Mouse (Mus musculus): ENCODE results near the gene Polr2b. TPM values are rescaled to one million over a fixed set of nuclear protein-coding genes. Genes with fewer than 3 reads are reported as not detected.

Polr2b gene
- polyA plus RNA-seq, 1 experiment: 35.9 TPM

DNA sequence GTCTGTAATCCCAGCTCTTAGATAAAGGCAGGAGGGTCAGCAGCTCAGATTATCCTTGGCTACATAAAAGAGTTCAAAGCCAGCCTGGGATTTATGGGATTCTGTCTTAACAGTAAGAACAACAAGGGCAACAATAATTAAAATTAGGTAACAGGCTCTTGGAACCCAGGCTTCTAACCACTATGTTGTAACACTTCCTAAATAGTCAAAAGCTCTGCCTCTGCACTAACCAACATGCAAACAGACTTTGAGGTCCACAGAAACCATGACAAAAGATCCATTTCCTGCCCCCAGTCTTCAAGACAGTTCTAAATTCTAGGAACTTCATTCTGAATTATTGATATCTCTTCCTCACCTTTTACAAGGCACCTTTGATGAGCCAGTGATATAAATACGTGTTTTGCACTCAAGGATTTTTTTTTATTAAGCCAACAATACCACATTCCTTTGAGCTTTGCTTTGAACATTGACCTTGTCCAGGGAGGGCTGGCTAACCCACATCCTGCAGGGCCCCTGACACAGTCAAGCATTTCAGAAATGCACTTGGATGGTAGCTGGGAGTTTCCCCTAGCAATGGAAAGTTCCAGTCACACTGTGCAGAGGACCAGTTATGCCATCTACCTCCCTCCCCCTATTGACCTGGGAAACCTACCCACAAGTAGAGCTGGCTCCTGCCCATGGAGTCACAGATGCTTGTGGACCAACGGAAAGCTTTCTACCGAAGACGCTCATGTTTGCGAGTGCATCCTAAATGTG is 74.0 kb downstream of the Polr2b start:
- no peak for TF ChIP-seq CTCF (IDR thresholded peaks at IDR 0.05; ENCODE audit: low read depth, low read length)
- TF ChIP-seq POLR2A (IDR thresholded peaks at IDR 0.05; ENCODE audit: borderline replicate concordance, low read depth, low read length): no peak
- Histone ChIP-seq H3K4me3 (ENCODE audit: insufficient read depth, low read length) (no peak overlapping the region), H3K4me1 (ENCODE audit: control insufficient read depth, insufficient read depth, low read length) (peaks cover 28% of the 10 kb centered on the region), H3K27ac (ENCODE audit: insufficient read depth, low read depth, low read length) (no peak overlapping the region)

DNA sequence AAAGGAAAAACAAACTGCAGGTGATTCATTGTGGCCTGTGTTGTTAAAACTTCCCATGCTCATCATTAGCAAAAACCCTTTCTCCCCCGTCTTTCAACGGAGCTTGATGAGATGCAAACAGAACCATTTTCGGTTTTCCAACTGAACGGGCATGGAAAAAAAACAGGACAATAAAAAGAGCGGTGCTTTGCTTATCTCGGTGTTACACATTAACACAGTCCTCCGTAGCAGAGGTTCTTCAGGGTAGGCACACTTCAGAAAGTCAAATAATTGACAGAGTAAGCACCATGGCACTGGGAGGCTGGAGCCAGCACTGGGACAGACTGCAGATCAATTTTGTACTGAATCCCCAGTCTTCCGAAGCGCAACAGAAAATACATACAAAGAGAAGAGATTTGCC is 74.8 kb downstream of the Polr2b start:
- H3K4me3 ChIP-seq (ENCODE audit: insufficient read depth, low read length): no peak overlapping the region
- H3K4me1 ChIP-seq (ENCODE audit: control insufficient read depth, insufficient read depth, low read length): peaks cover 28% of the 10 kb centered on the region
- H3K27ac ChIP-seq (ENCODE audit: insufficient read depth, low read depth, low read length): no peak overlapping the region
- no peak for TF ChIP-seq POLR2A (IDR thresholded peaks at IDR 0.05; ENCODE audit: borderline replicate concordance, low read depth, low read length)
- TF ChIP-seq CTCF (IDR thresholded peaks at IDR 0.05; ENCODE audit: low read depth, low read length): no peak

DNA sequence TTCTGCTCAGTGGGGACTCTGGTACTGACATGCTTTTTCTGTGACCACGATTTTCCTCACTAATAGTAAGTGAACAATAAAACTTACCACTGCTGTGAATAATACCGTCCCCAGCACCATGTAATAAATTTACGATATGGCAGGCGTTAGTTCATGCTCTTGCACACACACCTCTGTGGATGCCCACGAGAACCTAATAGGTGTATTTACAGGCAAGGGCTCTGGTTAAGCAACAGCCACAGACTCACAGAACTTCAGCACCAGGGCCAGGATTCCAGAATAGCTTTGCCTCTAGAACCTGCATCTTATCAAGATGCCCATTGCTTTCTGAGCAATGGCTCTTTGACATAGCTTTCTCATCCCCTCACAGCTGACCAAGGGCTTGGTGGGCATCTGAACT is 75.3 kb downstream of the Polr2b start:
- Histone ChIP-seq H3K27ac (ENCODE audit: insufficient read depth, low read depth, low read length) (no peak overlapping the region), H3K4me1 (ENCODE audit: control insufficient read depth, insufficient read depth, low read length) (peaks cover 28% of the 10 kb centered on the region), H3K4me3 (ENCODE audit: insufficient read depth, low read length) (no peak overlapping the region)
- TF ChIP-seq POLR2A (IDR thresholded peaks at IDR 0.05; ENCODE audit: borderline replicate concordance, low read depth, low read length) (no peak), CTCF (IDR thresholded peaks at IDR 0.05; ENCODE audit: low read depth, low read length) (no peak)

DNA sequence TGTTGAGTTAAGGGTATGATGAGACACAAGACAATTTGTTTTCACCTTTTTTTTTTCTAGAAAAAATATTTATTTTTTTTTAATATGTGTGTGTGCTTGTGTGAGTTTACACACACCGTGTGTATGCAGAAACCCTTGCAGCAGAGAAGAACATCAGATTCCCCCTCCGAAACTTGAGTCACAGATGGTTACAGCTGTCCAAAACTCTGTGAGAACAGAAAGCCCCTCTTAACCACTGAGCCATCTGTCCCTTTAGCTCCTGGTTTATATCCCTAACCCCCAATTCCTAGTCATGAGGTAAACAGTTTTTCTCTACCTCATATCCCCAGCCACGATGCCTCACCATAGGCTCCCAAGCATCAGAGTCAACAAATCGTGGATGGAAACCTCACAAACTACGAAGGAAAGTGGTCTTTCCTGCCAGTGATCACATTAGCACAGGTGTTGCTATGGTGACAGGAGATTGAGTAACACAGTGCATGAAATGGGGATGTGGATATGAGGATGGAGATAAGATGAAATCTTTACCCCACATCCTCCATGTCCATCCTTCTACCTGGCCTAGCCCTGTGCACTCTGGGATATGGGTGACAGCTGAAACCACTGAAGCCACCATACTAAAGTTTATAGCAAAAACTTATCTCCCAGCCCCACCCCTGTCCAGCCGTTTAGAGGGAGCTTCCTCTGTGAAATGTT is 76.1 kb downstream of the Polr2b start:
- peaks cover 28% of the 10 kb centered on the region for H3K4me1 ChIP-seq (ENCODE audit: control insufficient read depth, insufficient read depth, low read length)
- no peak overlapping the region for H3K4me3 ChIP-seq (ENCODE audit: insufficient read depth, low read length)
- TF ChIP-seq POLR2A (IDR thresholded peaks at IDR 0.05; ENCODE audit: borderline replicate concordance, low read depth, low read length) (no peak), CTCF (IDR thresholded peaks at IDR 0.05; ENCODE audit: low read depth, low read length) (no peak)
- no peak overlapping the region for H3K27ac ChIP-seq (ENCODE audit: insufficient read depth, low read depth, low read length)

DNA sequence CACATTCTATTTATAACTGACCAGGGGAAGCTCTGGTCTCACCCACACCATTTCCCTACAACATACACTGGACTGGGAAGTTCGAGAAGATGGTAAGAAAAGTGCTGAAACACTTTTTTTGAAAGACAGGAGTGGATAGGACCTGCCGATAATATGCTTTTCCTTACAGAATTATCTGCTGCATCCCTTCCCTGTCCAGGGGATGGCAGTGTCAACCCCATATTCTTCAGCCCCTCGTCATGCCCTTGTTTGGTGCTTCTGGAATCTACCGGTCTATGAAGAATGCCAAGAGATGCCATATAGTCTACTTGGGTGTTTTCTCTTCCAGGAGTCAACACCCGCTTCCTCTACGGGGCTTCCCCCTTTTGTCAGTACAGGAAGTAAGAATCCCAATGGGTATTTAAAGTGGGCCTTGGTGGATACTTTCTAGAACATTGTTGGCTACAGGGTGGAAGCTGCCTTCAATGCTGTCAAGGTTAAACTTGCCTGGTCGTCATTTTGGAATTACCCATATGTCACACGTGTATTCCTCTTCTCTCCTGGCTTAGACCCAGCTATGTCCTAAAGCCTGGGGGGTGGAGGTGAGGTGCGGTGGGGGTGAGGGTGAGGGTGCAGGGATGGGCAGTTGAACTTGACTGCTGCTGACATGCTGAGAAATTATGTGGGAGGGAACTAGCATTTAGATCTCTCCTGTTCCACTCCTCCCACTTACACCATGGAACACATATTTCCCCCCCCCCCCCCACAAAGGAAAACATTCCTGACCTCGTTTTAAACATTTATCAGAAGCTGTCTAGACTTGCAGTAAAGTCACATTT is 76.9 kb downstream of the Polr2b start:
- Histone ChIP-seq H3K4me3 (ENCODE audit: insufficient read depth, low read length) (no peak overlapping the region), H3K27ac (ENCODE audit: insufficient read depth, low read depth, low read length) (no peak overlapping the region), H3K4me1 (ENCODE audit: control insufficient read depth, insufficient read depth, low read length) (peaks cover 28% of the 10 kb centered on the region)
- TF ChIP-seq POLR2A (IDR thresholded peaks at IDR 0.05; ENCODE audit: borderline replicate concordance, low read depth, low read length): no peak
- TF ChIP-seq CTCF (IDR thresholded peaks at IDR 0.05; ENCODE audit: low read depth, low read length): no peak

DNA sequence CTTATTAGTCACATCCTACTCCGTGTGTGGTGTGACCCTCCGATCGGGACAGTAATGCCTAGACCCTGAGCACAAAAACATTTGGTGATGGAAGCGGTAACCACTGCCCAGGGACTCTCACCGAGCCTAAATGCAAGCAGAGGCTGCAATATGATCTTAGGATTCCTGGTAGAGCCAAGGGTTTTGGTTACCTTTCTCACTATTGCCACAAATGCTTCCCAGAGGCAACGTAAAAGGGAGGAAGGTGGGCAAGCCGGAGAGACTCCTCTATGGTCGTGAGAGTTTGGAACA is 77.4 kb downstream of the Polr2b start:
- no peak overlapping the region for H3K27ac ChIP-seq (ENCODE audit: insufficient read depth, low read depth, low read length)
- H3K4me1 ChIP-seq (ENCODE audit: control insufficient read depth, insufficient read depth, low read length): peaks cover 28% of the 10 kb centered on the region
- TF ChIP-seq POLR2A (IDR thresholded peaks at IDR 0.05; ENCODE audit: borderline replicate concordance, low read depth, low read length) (no peak), CTCF (IDR thresholded peaks at IDR 0.05; ENCODE audit: low read depth, low read length) (no peak)
- H3K4me3 ChIP-seq (ENCODE audit: insufficient read depth, low read length): no peak overlapping the region

DNA sequence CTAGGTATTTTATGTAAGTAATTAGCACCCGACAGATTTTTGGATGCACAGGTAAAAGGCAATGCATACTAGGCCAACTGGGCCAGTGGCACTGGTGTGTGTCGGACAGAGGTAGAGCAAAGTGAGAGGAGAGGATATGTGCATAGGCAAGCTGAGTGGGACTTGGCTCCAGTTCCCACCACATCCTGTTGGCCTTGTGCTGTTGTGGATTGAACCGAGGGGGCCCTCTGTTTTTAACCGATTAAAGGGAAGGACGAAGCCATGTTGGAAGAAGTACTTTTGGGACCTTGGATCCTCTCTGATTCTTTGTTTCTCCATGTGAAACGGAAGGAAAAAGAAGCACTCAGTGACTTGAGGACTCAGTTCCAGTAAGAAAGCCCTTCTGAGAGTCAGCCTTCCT is 78.4 kb downstream of the Polr2b start:
- H3K4me3 ChIP-seq (ENCODE audit: insufficient read depth, low read length): no peak overlapping the region
- peaks cover 27% of the 10 kb centered on the region for H3K4me1 ChIP-seq (ENCODE audit: control insufficient read depth, insufficient read depth, low read length)
- no peak overlapping the region for H3K27ac ChIP-seq (ENCODE audit: insufficient read depth, low read depth, low read length)
- no peak for TF ChIP-seq POLR2A (IDR thresholded peaks at IDR 0.05; ENCODE audit: borderline replicate concordance, low read depth, low read length)

DNA sequence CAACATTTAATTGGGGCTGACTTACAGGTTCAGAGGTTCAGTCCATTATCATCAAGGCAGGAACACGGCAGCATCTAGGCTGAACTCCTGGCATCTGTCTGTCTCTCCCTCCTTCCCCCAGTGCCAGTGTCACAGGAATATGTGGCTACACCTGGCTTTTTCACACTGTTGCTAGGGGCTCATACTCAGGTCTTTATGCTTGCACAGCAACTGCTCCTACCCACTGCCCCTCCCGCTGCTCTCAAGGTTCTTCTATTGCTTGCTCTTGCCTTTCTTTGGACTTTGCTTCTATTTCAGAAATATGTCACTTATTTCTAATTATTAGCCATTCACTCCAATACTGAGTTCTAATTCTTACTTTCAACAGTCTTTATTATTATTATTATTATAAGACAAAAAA is 80.3 kb downstream of the Polr2b start:
- no peak overlapping the region for H3K27ac ChIP-seq (ENCODE audit: insufficient read depth, low read depth, low read length)
- TF ChIP-seq CTCF (IDR thresholded peaks at IDR 0.05; ENCODE audit: low read depth, low read length) (no peak), POLR2A (IDR thresholded peaks at IDR 0.05; ENCODE audit: borderline replicate concordance, low read depth, low read length) (no peak)
- H3K4me1 ChIP-seq (ENCODE audit: control insufficient read depth, insufficient read depth, low read length): peaks cover 14% of the 10 kb centered on the region
- no peak overlapping the region for H3K4me3 ChIP-seq (ENCODE audit: insufficient read depth, low read length)

DNA sequence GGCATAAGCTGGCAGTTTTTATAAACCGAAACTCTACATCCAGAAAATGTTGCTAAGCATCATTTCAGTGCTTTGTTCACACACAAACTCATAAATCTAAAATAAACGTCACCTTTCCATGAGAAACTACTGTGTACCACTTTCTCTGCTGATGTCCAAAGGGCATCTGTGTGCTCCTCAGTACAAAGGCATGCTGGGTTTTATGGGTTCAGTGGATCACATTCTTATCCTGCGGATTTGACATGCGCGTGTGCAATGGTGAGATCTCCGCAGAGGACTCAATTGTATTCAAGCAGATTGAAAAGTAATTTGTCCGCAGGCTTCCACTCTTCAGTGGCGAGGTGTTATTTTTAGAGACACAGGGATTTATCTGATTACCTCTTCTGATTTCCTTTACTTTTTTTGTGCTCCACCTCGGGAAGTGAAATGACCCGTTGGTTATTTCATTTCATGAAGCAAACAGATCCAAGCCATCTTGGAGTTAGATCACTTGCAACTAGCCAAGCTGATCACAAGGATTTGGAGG is 83.2 kb downstream of the Polr2b start:
- TF ChIP-seq CTCF (IDR thresholded peaks at IDR 0.05; ENCODE audit: low read depth, low read length) (no peak), POLR2A (IDR thresholded peaks at IDR 0.05; ENCODE audit: borderline replicate concordance, low read depth, low read length) (no peak)
- H3K4me3 ChIP-seq (ENCODE audit: insufficient read depth, low read length): no peak overlapping the region
- no peaks in the 10 kb centered on the region for H3K4me1 ChIP-seq (ENCODE audit: control insufficient read depth, insufficient read depth, low read length)
- no peak overlapping the region for H3K27ac ChIP-seq (ENCODE audit: insufficient read depth, low read depth, low read length)

Data from bone marrow macrophage, adult 2 months (primary cell).